Comparison of ENCODE assay signal across 12 mouse cellular contexts in the genomic region with DNA sequence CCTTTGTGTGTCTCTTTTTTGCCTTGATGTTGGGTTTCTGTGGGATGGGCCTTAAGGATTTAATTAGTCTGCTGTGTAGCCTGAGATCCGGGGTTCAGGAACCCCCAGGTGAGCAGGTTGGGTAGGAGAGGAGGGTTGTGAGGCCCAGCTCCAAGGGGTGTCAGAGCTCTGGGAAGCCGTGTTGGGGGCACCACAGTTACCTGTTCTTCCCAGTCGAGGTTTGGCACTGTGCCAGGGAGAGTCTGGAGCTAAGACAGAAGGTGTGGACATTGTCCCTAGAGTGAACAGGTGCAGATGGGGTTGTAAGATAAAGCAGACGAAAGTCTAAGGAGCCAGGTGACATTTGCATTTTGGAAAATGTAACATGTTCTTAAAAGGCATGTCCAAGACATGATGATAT.
A peak's percentile ranks its signal among the peaks of the same experiment; 100 is the strongest.
DNase-seq lines count a peak whose midpoint lies in the region; ATAC-seq and TF ChIP-seq lines count a peak whose summit lies in the region.
"Had no signal": no experiment of that assay in that cellular context is flagged by ENCODE, and none has a peak within 500 bp of the region (broad histone marks: within the 10 kb centered on the region; RNA-seq: fewer than 3 reads in every experiment).

No protein-coding gene starts in this region.

- TF ChIP-seq CTCF in gastrocnemius, adult 2 months (IDR thresholded peaks at IDR 0.05) = no peak

- H3K27ac ChIP-seq in midbrain, embryonic 11.5 days (ENCODE audit: low read depth, low read length) = peak overlapping the region; percentile 75
- H3K27ac ChIP-seq in gastrocnemius, adult 2 months = no peak overlapping the region
- H3K27ac ChIP-seq: heart, adult 2 months; liver, embryonic 15.5 days had no signal

- peaks cover 9% of the 10 kb centered on the region; the same call in 1 of the 2 replicates for H3K4me1 ChIP-seq in midbrain, embryonic 11.5 days (ENCODE audit: control insufficient read depth, insufficient read depth, low read length)

- intact Hi-C loops in gastrocnemius, adult 2 months (cut with DNase I) = no loop called here

- no peak overlapping the region for H3K4me2 ChIP-seq in midbrain, embryonic 11.5 days

- H3K36me3 ChIP-seq in midbrain, embryonic 11.5 days (ENCODE audit: control insufficient read depth, insufficient read depth, low read length) = no peaks in the 10 kb centered on the region
- H3K36me3 ChIP-seq: embryonic facial prominence, embryonic 10.5 days; liver, embryonic 15.5 days had no signal

- 30% methylated on average over 4 of the region's 4 CpGs for WGBS in midbrain, embryonic 11.5 days

- H3K27me3 ChIP-seq in midbrain, embryonic 11.5 days (ENCODE audit: control insufficient read depth, insufficient read depth, low read length) = peaks cover 6% of the 10 kb centered on the region

- H3K9me3 ChIP-seq in midbrain, embryonic 11.5 days (ENCODE audit: control insufficient read depth, low read length) = no peaks in the 10 kb centered on the region
- H3K9me3 ChIP-seq: embryonic facial prominence, embryonic 10.5 days; liver, embryonic 15.5 days had no signal

- no peak overlapping the region for H3K4me3 ChIP-seq in midbrain, embryonic 11.5 days (ENCODE audit: low read depth, low read length)
- no peak overlapping the region for H3K4me3 ChIP-seq in gastrocnemius, adult 2 months

- ATAC-seq in midbrain, embryonic 11.5 days (ENCODE audit: low FRiP score) = no peak

- no peak overlapping the region for H3K9ac ChIP-seq in midbrain, embryonic 11.5 days (ENCODE audit: low read length)
- H3K9ac ChIP-seq: liver, embryonic 15.5 days had no signal

- peak; percentile 22 to 54 for DNase-seq in cerebellum, postnatal 14 days
- no peak for DNase-seq in cerebellum, adult 9-10 months
- peak; percentile 54 for DNase-seq in testis, postnatal 10 days (ENCODE audit: low spot score)
- DNase-seq in testis, postnatal 14 days (ENCODE audit: low spot score) = no peak
- peak; percentile 88 for DNase-seq in midbrain, embryonic 11.5 days (ENCODE audit: low spot score, missing footprints)
- DNase-seq in lung, postnatal 25 days (ENCODE audit: low spot score) = no peak
- DNase-seq in adrenal gland, postnatal 25 days = no peak
- DNase-seq in gastrocnemius, adult 2 months = no peak
- DNase-seq: heart, adult 2 months; spleen, adult 18-20 months had no signal

Comparison
In these comparisons a context has a peak if more than half of its experiments do, and no peak if none do; other contexts are left out.
1. DNase-seq: peak in cerebellum, postnatal 14 days (2 of 2), testis, postnatal 10 days (single experiment) and midbrain, embryonic 11.5 days (single experiment); none in cerebellum, adult 9-10 months (single experiment), testis, postnatal 14 days (single experiment), lung, postnatal 25 days (single experiment), adrenal gland, postnatal 25 days (single experiment) and gastrocnemius, adult 2 months (single experiment).